Mouse (Mus musculus): Measurements from ENCODE around the gene Olfr1202. TPM values are rescaled to one million over a fixed set of nuclear protein-coding genes. Genes with fewer than 3 reads are reported as not detected.

Gene Olfr1202
- polyA plus RNA-seq (2014; fragmentation: Illumina TruSeq; extraction: RNeasy Lipid Tissue Mini Kit (QIAGEN cat#74804); ENCODE audit: low read depth, low replicate concordance), result not detected

DNA sequence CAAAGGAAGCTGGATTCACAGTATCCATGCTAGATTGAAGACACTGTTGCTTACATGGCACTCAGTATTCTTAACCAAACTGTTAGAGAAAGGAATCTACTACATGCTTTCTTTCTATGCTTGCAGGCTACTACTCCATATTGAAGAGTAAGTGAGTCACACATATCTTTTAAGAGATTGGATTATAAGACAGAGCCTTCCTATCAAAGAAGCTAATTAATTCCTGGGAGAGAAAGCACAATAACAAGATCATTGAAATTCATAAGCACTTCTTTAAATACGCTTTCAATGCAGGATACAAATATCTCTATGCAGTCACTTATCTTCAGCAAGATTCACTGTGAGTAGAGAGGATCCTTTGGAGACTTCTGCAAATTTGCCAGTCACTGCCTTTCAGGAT, at the start of gene Olfr1202:
Olfr1202 (plus strand) TSS at position 301 of the 400 bp plus-strand sequence.

DNA sequence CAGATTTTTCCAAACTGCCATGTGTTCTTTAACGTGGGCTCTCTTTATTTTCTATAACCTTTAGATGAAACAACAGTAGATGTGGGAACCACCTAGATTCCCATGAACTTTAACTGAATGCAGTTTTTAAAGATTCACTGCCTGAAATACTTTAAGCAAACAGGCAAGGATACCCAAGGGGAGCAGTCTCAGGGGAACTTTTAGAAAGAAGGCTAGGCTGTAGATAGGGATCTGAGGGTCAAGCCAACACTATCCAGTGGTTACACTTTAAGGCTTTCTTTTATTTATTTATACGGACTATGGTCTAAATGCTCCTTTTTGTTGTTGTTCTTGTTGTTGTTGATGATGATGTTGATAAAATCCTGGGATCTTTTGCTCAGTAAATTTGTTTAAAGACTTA, 43.9 kb upstream of the Olfr1202 start, which contains the start of gene Olfr1200:
Olfr1200 (minus strand) TSS at position 101 of the 400 bp plus-strand sequence.

DNA sequence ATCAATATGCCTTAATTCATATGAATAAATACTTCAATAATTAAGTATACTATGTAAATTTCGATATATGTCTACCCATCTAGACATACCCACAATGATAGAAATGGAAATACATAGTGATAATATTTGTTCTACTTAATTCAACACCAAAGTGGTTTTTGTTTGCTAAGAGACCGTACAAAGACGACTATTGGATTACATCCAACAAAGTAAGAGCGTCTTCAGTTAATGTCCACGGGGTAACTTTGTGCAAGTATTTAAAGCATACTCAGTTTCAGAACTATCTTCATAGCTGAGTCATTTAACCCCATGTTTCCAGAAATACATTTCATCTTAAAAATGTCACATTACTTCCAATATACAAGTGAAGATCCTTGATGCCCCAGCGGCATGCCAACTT, 21.6 kb upstream of the Olfr1202 start, which contains the start of gene Olfr1201:
Olfr1201 (plus strand) TSS at position 301 of the 400 bp plus-strand sequence.

DNA sequence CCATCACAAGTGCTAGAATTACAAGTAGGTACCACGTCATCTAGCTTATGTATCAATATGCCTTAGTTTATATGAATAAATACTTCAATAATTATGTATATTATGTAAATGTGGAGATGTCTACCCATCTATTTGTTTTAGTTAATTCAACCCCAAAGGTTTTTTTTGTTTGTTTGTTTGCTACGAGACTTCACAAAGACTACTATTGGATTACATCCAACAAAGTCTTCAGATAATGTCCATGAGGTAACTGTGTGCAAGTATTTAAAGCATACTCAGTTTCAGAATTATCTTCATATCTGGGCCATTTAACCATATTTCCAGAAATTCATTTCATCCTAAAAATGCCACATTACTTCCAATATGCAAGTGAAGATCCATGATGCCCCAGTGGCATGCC, 15.1 kb downstream of the Olfr1202 start, which contains the start of gene Olfr1205:
Olfr1205 (plus strand) TSS at position 301 of the 400 bp plus-strand sequence.

DNA sequence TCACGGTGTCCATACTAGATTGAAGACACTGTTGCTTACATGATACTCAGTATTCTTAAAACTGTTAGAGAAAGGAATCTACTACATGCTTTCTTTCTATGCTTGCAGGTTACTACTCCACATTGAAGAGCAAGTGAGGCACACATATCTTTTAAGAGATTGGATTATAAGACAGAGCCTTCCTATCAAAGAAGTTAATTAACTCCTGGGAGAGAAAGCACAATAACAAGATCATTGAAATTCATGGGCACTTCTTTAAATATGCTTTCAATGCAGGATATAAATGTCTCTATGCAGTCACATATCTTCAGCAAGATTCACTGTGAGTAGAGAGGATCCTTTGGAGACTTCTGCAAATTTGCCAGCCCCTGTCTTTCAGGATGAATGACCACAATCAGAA, 34.7 kb downstream of the Olfr1202 start, which contains the start of gene Olfr1204:
Olfr1204 (plus strand) TSS at position 301 of the 400 bp plus-strand sequence.

DNA sequence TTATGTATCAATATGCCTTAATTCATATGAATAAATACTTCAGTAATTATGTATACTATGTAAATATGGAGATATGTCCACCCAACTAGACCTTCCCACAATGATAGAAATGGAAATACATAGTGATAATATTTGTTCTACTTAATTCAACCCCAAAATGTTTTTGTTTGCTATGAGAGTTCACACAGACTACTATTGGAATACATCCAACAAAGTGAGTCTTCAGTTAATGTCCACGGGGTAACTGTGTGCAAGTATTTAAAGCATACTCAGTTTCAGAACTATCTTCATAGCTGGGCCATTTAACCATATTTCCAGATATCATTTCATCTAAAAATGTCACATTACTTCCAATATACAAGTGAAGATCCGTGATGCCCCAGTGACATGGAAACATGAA, 48.6 kb downstream of the Olfr1202 start, which contains the start of gene Olfr1206:
Olfr1206 (plus strand) TSS at position 301 of the 400 bp plus-strand sequence.

Other genes starting within 250 kb of the Olfr1202 start
- not detected for gene Olfr1189, start 228.0 kb upstream of the Olfr1202 start, polyA plus RNA-seq (2014; fragmentation: Illumina TruSeq; extraction: RNeasy Lipid Tissue Mini Kit (QIAGEN cat#74804); ENCODE audit: low read depth, low replicate concordance)
- gene Olfr1191-ps1, start 174.0 kb upstream of the Olfr1202 start, polyA plus RNA-seq (2014; fragmentation: Illumina TruSeq; extraction: RNeasy Lipid Tissue Mini Kit (QIAGEN cat#74804); ENCODE audit: low read depth, low replicate concordance), result 0.07 TPM
- 0.20 TPM for gene Olfr1192-ps1, start 166.0 kb upstream of the Olfr1202 start, polyA plus RNA-seq (2014; fragmentation: Illumina TruSeq; extraction: RNeasy Lipid Tissue Mini Kit (QIAGEN cat#74804); ENCODE audit: low read depth, low replicate concordance)
- 0.24 TPM for gene Olfr1193, start 138.9 kb upstream of the Olfr1202 start, polyA plus RNA-seq (2014; fragmentation: Illumina TruSeq; extraction: RNeasy Lipid Tissue Mini Kit (QIAGEN cat#74804); ENCODE audit: low read depth, low replicate concordance)
- gene Olfr1195, start 125.3 kb upstream of the Olfr1202 start, polyA plus RNA-seq (2014; fragmentation: Illumina TruSeq; extraction: RNeasy Lipid Tissue Mini Kit (QIAGEN cat#74804); ENCODE audit: low read depth, low replicate concordance), result not detected
- gene Olfr1196, start 109.9 kb upstream of the Olfr1202 start, polyA plus RNA-seq (2014; fragmentation: Illumina TruSeq; extraction: RNeasy Lipid Tissue Mini Kit (QIAGEN cat#74804); ENCODE audit: low read depth, low replicate concordance), result not detected
- not detected for gene Olfr1197, start 82.1 kb upstream of the Olfr1202 start, polyA plus RNA-seq (2014; fragmentation: Illumina TruSeq; extraction: RNeasy Lipid Tissue Mini Kit (QIAGEN cat#74804); ENCODE audit: low read depth, low replicate concordance)
- gene Olfr1198, start 63.1 kb upstream of the Olfr1202 start, polyA plus RNA-seq (2014; fragmentation: Illumina TruSeq; extraction: RNeasy Lipid Tissue Mini Kit (QIAGEN cat#74804); ENCODE audit: low read depth, low replicate concordance), result not detected
- not detected for gene Olfr1199, start 54.0 kb upstream of the Olfr1202 start, polyA plus RNA-seq (2014; fragmentation: Illumina TruSeq; extraction: RNeasy Lipid Tissue Mini Kit (QIAGEN cat#74804); ENCODE audit: low read depth, low replicate concordance)
- not detected for gene Olfr1200, start 44.0 kb upstream of the Olfr1202 start, polyA plus RNA-seq (2014; fragmentation: Illumina TruSeq; extraction: RNeasy Lipid Tissue Mini Kit (QIAGEN cat#74804); ENCODE audit: low read depth, low replicate concordance)
- not detected for gene Olfr1201, start 21.5 kb upstream of the Olfr1202 start, polyA plus RNA-seq (2014; fragmentation: Illumina TruSeq; extraction: RNeasy Lipid Tissue Mini Kit (QIAGEN cat#74804); ENCODE audit: low read depth, low replicate concordance)
- not detected for gene Olfr1205, start 15.2 kb downstream of the Olfr1202 start, polyA plus RNA-seq (2014; fragmentation: Illumina TruSeq; extraction: RNeasy Lipid Tissue Mini Kit (QIAGEN cat#74804); ENCODE audit: low read depth, low replicate concordance)
- gene Olfr1204, start 34.8 kb downstream of the Olfr1202 start, polyA plus RNA-seq (2014; fragmentation: Illumina TruSeq; extraction: RNeasy Lipid Tissue Mini Kit (QIAGEN cat#74804); ENCODE audit: low read depth, low replicate concordance), result not detected
- not detected for gene Olfr1206, start 48.7 kb downstream of the Olfr1202 start, polyA plus RNA-seq (2014; fragmentation: Illumina TruSeq; extraction: RNeasy Lipid Tissue Mini Kit (QIAGEN cat#74804); ENCODE audit: low read depth, low replicate concordance)
- not detected for gene Olfr1208, start 87.8 kb downstream of the Olfr1202 start, polyA plus RNA-seq (2014; fragmentation: Illumina TruSeq; extraction: RNeasy Lipid Tissue Mini Kit (QIAGEN cat#74804); ENCODE audit: low read depth, low replicate concordance)
- gene Olfr1209, start 100.7 kb downstream of the Olfr1202 start, polyA plus RNA-seq (2014; fragmentation: Illumina TruSeq; extraction: RNeasy Lipid Tissue Mini Kit (QIAGEN cat#74804); ENCODE audit: low read depth, low replicate concordance), result not detected
- gene Olfr1211, start 123.6 kb downstream of the Olfr1202 start, polyA plus RNA-seq (2014; fragmentation: Illumina TruSeq; extraction: RNeasy Lipid Tissue Mini Kit (QIAGEN cat#74804); ENCODE audit: low read depth, low replicate concordance), result not detected
- gene Olfr1212, start 139.5 kb downstream of the Olfr1202 start, polyA plus RNA-seq (2014; fragmentation: Illumina TruSeq; extraction: RNeasy Lipid Tissue Mini Kit (QIAGEN cat#74804); ENCODE audit: low read depth, low replicate concordance), result not detected
- gene Gm13762, start 165.8 kb downstream of the Olfr1202 start, polyA plus RNA-seq (2014; fragmentation: Illumina TruSeq; extraction: RNeasy Lipid Tissue Mini Kit (QIAGEN cat#74804); ENCODE audit: low read depth, low replicate concordance), result not detected
- gene Olfr1214, start 178.2 kb downstream of the Olfr1202 start, polyA plus RNA-seq (2014; fragmentation: Illumina TruSeq; extraction: RNeasy Lipid Tissue Mini Kit (QIAGEN cat#74804); ENCODE audit: low read depth, low replicate concordance), result not detected
- not detected for gene Olfr1215, start 192.5 kb downstream of the Olfr1202 start, polyA plus RNA-seq (2014; fragmentation: Illumina TruSeq; extraction: RNeasy Lipid Tissue Mini Kit (QIAGEN cat#74804); ENCODE audit: low read depth, low replicate concordance)
- not detected for gene Olfr1216, start 203.8 kb downstream of the Olfr1202 start, polyA plus RNA-seq (2014; fragmentation: Illumina TruSeq; extraction: RNeasy Lipid Tissue Mini Kit (QIAGEN cat#74804); ENCODE audit: low read depth, low replicate concordance)
- gene Olfr1217, start 217.6 kb downstream of the Olfr1202 start, polyA plus RNA-seq (2014; fragmentation: Illumina TruSeq; extraction: RNeasy Lipid Tissue Mini Kit (QIAGEN cat#74804); ENCODE audit: low read depth, low replicate concordance), result not detected
- gene Olfr1218, start 246.7 kb downstream of the Olfr1202 start, polyA plus RNA-seq (2014; fragmentation: Illumina TruSeq; extraction: RNeasy Lipid Tissue Mini Kit (QIAGEN cat#74804); ENCODE audit: low read depth, low replicate concordance), result not detected

All from testis, adult 10 weeks (tissue).